Mouse (Mus musculus) lung, adult 2 months (tissue): Measurements from ENCODE around the gene Tjp2. TPM values are rescaled to one million over a fixed set of nuclear protein-coding genes. Genes with fewer than 3 reads are reported as not detected.
A peak's percentile ranks its signal among the peaks of the same experiment; 100 is the strongest.

Experiments
- DNase-seq: peaks from one replicate; pipeline ENCODE4 v3.0.0; 2022
- H3K4me1 ChIP-seq: fragments of 200-500 bp; 2 replicates; pipeline ENCODE4 v1.6.1; 2011; ENCODE audit warnings: low read length; ENCODE audit not compliant: control insufficient read depth, insufficient read depth
- H3K4me3 ChIP-seq: fragments of 200-500 bp; replicated peaks from 2 replicates; pipeline ENCODE3; 2011; ENCODE audit warnings: low read depth, mild to moderate bottlenecking, control low read depth, low read length; ENCODE audit errors: extremely low read depth
- CTCF ChIP-seq: fragments of 200-500 bp; IDR thresholded peaks from 2 replicates; pipeline ENCODE4 v1.5.1; 2011; ENCODE audit warnings: mild to moderate bottlenecking, low read length, control low read depth; ENCODE audit not compliant: insufficient read depth
- POLR2A ChIP-seq: fragments of 200-500 bp; IDR thresholded peaks from 2 replicates; pipeline ENCODE4 v1.6.1; 2011; ENCODE audit warnings: low read depth, mild to moderate bottlenecking, control low read depth, low read length, borderline replicate concordance; ENCODE audit errors: extremely low read depth
- WGBS: fragments of 180-500 bp; shearing (Covaris S2); methylation state at CpG from one replicate; pipeline ENCODE4 v1.1.7; 2018; 5-methylcytosine and 5-hydroxymethylcytosine counted together
- polyA plus RNA-seq: library from polyadenylated mRNA; depleted of rRNA; stranded (reverse); fragments of >200 nt; gene quantifications from 2 replicates; pipeline ENCODE4 v1.2.3, GENCODE M21; 2012; rRNA removed

The Tjp2 gene
- polyA plus RNA-seq, 1 experiment: 62.3 TPM

- TF ChIP-seq CTCF: no peak
- no peak for TF ChIP-seq POLR2A
- WGBS: 40% methylated on average over 5 of the region's 5 CpGs
- DNase-seq: no peak
Observed at GRCm38 (mm10) chr19:24054265-24054664, 170.6 kb downstream of the Tjp2 start.

DNA sequence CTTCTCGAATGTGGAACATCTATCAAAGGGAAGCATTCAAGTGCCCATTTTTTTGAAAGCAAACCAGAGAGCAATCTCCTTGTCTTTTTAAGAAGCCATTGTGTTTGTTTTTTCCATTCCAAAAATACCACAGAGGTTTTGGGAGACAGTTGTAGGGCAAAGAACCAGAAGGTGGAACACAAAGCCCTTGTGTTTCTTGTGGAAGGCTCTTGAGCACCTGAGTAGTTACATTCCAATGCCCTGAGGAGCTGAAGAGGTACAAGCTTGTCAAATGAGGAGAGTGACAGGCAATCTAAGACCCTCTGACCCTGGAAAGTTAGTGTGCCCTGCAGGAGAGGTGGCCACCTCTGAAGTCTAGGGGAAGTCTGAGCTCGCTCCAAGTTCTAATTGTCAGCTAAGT, 174.3 kb downstream of the Tjp2 start:
- TF ChIP-seq CTCF: no peak
- TF ChIP-seq POLR2A: no peak
- Histone ChIP-seq H3K4me1 (peaks cover 19% of the 10 kb centered on the region), H3K4me3 (no peak overlapping the region)
- 40% methylated on average over 2 of the region's 2 CpGs for WGBS
- DNase-seq: peak; percentile 40

More at GRCm38 (mm10) chr19:24054265-24054664, 170.6 kb downstream of the Tjp2 start:
- peaks cover 14% of the 10 kb centered on the region for H3K4me1 ChIP-seq
- no peak overlapping the region for H3K4me3 ChIP-seq

DNA sequence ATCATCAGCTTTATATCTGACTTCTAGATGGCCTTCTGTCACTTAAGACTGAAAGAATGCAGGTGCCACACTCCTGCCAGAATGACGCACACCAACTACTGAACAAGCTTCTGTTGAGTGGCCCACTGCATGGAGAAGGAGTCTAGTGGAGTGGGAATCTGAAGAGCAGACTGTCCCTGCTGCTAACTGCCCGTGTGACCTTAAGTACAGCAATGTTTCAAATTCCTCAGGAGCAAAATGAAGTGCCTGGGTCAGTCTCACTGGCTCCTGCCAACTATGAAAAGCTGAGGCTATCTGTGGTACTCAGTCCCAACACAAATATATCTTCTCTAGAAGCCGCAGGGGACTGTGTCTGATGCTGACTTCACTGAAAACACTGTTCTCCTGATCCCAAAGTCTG, 175.5 kb downstream of the Tjp2 start:
- DNase-seq: peak; percentile 57
- Histone ChIP-seq H3K4me3 (no peak overlapping the region), H3K4me1 (peaks cover 12% of the 10 kb centered on the region)
- 49% methylated on average over 3 of the region's 3 CpGs for WGBS
- no peak for TF ChIP-seq CTCF
- no peak for TF ChIP-seq POLR2A

GRCm38 (mm10) chr19:24046395-24046993, 178.3 kb downstream of the Tjp2 start:
- WGBS: 60% methylated on average over 10 of the region's 10 CpGs
- H3K4me1 ChIP-seq: peaks cover 10% of the 10 kb centered on the region
- no peak for TF ChIP-seq POLR2A
- TF ChIP-seq CTCF: no peak
- no peak for DNase-seq
- no peak overlapping the region for H3K4me3 ChIP-seq

Other genes starting within 250 kb of the Tjp2 start
- gene Fam189a2, start 194.0 kb downstream of the Tjp2 start, polyA plus RNA-seq: 106 and 145 TPM in 2 replicates
- 4.9 and 7.0 TPM in 2 replicates for gene Fxn, start 55.6 kb upstream of the Tjp2 start, polyA plus RNA-seq